Mouse (Mus musculus): Measurements from ENCODE around the gene Ldhc.

Ldhc gene

GRCm38 (mm10) chr7:46916376-46916775 is 55.4 kb downstream of the Ldhc start:
- DNase-seq (ENCODE audit: low read depth, low spot score), result no peak

GRCm38 (mm10) chr7:46918678-46919371 is 57.8 kb downstream of the Ldhc start:
- no peak for DNase-seq (ENCODE audit: low read depth, low spot score)

- DNase-seq (ENCODE audit: low read depth, low spot score), result peak; percentile 95
These were observed 58.7 kb downstream of the Ldhc start, which contains the start of gene Tsg101 for GRCm38 (mm10) chr7:46919551-46920176. Gene Tsg101, minus strand, starts transcription at chr7:46919969.

- DNase-seq (ENCODE audit: low read depth, low spot score), result no peak
These were observed 61.1 kb downstream of the Ldhc start for GRCm38 (mm10) chr7:46922075-46922474.

All from brain, adult 2 months (tissue).